Mouse (Mus musculus) G1E (cell line): Measurements from ENCODE around the gene Tgfa. TPM values are rescaled to one million over a fixed set of nuclear protein-coding genes. Genes with fewer than 3 reads are reported as not detected.

Source experiments
- ATAC-seq: 2 replicates; pipeline ENCODE4 v1.8.0; 2016; ENCODE audit warnings: mild to moderate bottlenecking; ENCODE audit not compliant: insufficient number of reproducible peaks, poor library complexity, low FRiP score, severe bottlenecking; ENCODE audit errors: extremely low read depth
- DNase-seq: peaks from one replicate; pipeline ENCODE4 v3.0.0; 2012; ENCODE audit warnings: low spot score
- H3K27me3 ChIP-seq: 2 replicates; pipeline ENCODE4 v1.6.1; 2012; ENCODE audit warnings: mild to moderate bottlenecking, low read length, inconsistent platforms; ENCODE audit not compliant: insufficient read depth
- H3K36me3 ChIP-seq: replicated peaks from 2 replicates; pipeline ENCODE3; 2012; ENCODE audit warnings: mild to moderate bottlenecking, inconsistent platforms
- H3K4me1 ChIP-seq: 2 replicates; pipeline ENCODE4 v1.6.1; 2012; ENCODE audit warnings: low read depth, low read length, inconsistent platforms, mixed read lengths; ENCODE audit not compliant: insufficient read depth
- H3K4me3 ChIP-seq: 2 replicates; pipeline ENCODE4 v1.5.1; 2012; ENCODE audit warnings: low read depth, mild to moderate bottlenecking, inconsistent platforms, low read length, moderate library complexity, mixed read lengths
- H3K9me3 ChIP-seq: replicated peaks from 2 replicates; pipeline ENCODE4 v1.6.1; 2012; ENCODE audit warnings: inconsistent platforms
- CTCF ChIP-seq: IDR thresholded peaks from 2 replicates; pipeline ENCODE4 v1.5.1; 2012; ENCODE audit warnings: low read depth, low read length, inconsistent platforms, mixed read lengths
- GATA1 ChIP-seq: IDR thresholded peaks from 2 replicates; pipeline ENCODE4 v1.6.1; 2012; ENCODE audit warnings: borderline replicate concordance, low read length, inconsistent platforms, mixed read lengths
- GATA2 ChIP-seq: IDR thresholded peaks from 2 replicates; pipeline ENCODE4 v1.6.1; 2012; ENCODE audit warnings: low read depth, low read length, inconsistent platforms, borderline replicate concordance
- POLR2AphosphoS5 ChIP-seq: IDR thresholded peaks from 2 replicates; pipeline ENCODE4 v1.6.1; 2012; ENCODE audit warnings: low read depth, low read length, inconsistent platforms; ENCODE audit not compliant: insufficient replicate concordance
- TAL1 ChIP-seq: conservative IDR thresholded peaks from 2 replicates; pipeline ENCODE4 v1.6.1; 2012; ENCODE audit warnings: low read depth, low read length, inconsistent platforms, mixed read lengths
- polyA plus RNA-seq: library from polyadenylated mRNA; stranded (reverse); fragments of >175 nt; gene quantifications from 2 replicates; pipeline ENCODE4 v1.2.3, GENCODE M21; 2012
- total RNA-seq, 2 experiments: library from RNA; stranded (forward) in 1 of 2; stranded (reverse) in 1 of 2; fragments of 200-1000 nt in 1 of 2; fragments of >200 nt in 1 of 2; fragmentation: Nextera tagmentation in 1 of 2; gene quantifications; 2 replicates each; pipeline ENCODE4 v1.2.3; 2014 to 2017

The Tgfa gene
- total and polyA plus RNA-seq, 3 experiments, result 13.3 to 30.6 (median 28.8) TPM

DNA sequence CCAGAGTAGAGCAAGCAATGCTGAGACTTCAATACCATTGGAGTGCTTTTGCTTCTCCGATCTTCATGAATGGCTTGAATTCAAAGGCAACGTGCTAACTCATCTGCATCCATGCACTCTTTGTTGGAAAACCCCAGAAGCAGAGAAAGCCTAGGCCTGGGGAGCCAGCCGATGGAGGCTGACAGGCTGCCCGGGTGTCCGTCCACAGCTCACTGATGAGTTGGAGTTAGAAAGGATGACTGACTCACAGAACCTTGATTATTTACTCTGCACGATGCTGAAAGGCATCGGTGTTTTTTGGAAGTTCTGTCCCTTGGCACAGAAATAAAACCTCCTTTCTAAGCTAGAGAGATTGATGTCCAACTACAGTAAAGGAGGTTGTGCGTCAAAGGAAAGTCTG is 55.8 kb downstream of the Tgfa start:
- no peak overlapping the region for H3K4me3 ChIP-seq
- peaks cover 16% of the 10 kb centered on the region for H3K4me1 ChIP-seq
- no peak for DNase-seq
- no peak for ATAC-seq
- TF ChIP-seq TAL1 (no peak), POLR2AphosphoS5 (no peak), CTCF (no peak), GATA2 (no peak), GATA1 (no peak)
- no peaks in the 10 kb centered on the region for H3K9me3 ChIP-seq
- H3K27me3 ChIP-seq, result no peaks in the 10 kb centered on the region
- H3K36me3 ChIP-seq, result peaks cover 71% of the 10 kb centered on the region

DNA sequence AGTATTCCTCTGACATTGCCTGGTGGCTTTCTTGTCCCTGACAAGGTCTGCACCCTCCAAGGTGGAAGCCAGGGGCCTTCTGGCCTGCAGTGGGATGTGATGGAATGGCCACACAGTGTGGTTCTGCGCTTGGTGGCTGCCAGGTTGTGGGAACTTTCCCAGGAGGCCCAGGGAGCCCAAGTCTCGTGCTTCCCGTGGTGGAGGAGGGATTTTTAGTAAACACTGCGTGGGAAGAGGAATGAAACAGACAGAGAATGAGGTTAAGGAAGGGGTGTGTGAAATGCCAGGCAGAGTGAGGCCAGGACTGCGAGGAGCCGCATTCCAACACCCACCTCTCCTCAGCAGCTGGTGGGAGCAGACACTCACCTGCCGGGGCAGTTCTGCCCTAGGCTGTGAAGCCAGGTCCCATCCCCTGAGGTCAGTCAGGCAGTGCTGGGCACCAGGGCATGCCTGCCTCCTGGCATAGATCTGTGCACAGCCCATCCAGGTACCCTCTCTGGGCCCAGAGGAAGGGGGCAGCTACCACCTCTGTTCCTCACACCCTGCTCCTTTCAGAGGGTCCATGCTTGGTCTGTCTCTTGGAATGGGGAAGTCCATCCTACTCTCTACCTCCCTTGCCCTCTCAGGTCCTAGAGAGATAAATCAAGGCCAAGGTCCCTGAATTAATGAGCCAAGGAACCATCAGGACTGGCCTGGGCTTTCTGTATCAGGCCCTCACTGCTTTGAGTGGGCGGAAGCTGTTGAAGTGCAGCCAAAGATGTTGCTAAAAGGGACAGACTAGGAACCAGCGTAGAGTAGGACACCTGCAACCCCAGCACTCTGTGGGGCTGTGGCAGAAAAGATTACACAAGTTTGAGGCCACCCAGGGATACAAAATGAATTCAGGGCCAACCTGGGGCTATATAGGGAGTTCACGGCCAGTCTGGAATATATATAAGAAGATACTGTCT is 57.4 kb downstream of the Tgfa start:
- Histone ChIP-seq H3K27me3 (no peaks in the 10 kb centered on the region), H3K4me1 (peaks cover 10% of the 10 kb centered on the region), H3K9me3 (no peaks in the 10 kb centered on the region), H3K4me3 (no peak overlapping the region), H3K36me3 (peaks cover 71% of the 10 kb centered on the region)
- no peak for ATAC-seq
- DNase-seq, result no peak
- no peak for TF ChIP-seq POLR2AphosphoS5
- TF ChIP-seq TAL1, result no peak
- no peak for TF ChIP-seq GATA1
- no peak for TF ChIP-seq CTCF
- TF ChIP-seq GATA2, result no peak

- no peaks in the 10 kb centered on the region for H3K9me3 ChIP-seq
- TF ChIP-seq CTCF (no peak), TAL1 (no peak), POLR2AphosphoS5 (no peak), GATA2 (no peak), GATA1 (no peak)
- H3K4me1 ChIP-seq, result peaks cover 13% of the 10 kb centered on the region
- DNase-seq, result no peak
- ATAC-seq, result no peak
- peaks cover 61% of the 10 kb centered on the region for H3K36me3 ChIP-seq
- H3K4me3 ChIP-seq, result no peak overlapping the region
- no peaks in the 10 kb centered on the region for H3K27me3 ChIP-seq
These were observed 60.9 kb downstream of the Tgfa start for GRCm38 (mm10) chr6:86255899-86256298.

DNA sequence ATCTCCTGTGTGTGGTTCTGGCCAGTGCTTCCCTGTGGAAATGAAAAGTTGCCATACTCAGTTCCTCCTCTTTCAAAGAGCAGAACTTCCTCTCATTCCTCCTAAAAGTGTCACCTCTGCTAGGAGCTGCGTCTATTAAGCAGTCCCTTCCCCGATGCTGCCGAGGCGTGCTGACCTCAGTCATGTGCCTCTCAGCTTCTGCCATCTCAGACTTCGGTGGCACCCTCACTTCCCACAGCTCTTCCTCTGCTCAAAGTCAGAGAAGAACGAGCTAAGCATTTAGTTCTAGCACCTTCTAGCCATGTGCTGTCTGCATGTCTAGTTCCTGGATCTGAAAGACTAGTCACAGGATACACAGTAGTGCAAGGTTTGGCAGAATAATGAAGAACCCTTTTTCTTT is 64.2 kb downstream of the Tgfa start:
- Histone ChIP-seq H3K27me3 (no peaks in the 10 kb centered on the region), H3K4me1 (peaks cover 2% of the 10 kb centered on the region; the same call in 1 of the 2 replicates), H3K9me3 (no peaks in the 10 kb centered on the region), H3K4me3 (no peak overlapping the region), H3K36me3 (peaks cover 63% of the 10 kb centered on the region)
- no peak for TF ChIP-seq TAL1
- TF ChIP-seq CTCF, result no peak
- TF ChIP-seq POLR2AphosphoS5, result no peak
- no peak for TF ChIP-seq GATA2
- TF ChIP-seq GATA1, result no peak
- DNase-seq, result no peak
- ATAC-seq, result no peak

DNA sequence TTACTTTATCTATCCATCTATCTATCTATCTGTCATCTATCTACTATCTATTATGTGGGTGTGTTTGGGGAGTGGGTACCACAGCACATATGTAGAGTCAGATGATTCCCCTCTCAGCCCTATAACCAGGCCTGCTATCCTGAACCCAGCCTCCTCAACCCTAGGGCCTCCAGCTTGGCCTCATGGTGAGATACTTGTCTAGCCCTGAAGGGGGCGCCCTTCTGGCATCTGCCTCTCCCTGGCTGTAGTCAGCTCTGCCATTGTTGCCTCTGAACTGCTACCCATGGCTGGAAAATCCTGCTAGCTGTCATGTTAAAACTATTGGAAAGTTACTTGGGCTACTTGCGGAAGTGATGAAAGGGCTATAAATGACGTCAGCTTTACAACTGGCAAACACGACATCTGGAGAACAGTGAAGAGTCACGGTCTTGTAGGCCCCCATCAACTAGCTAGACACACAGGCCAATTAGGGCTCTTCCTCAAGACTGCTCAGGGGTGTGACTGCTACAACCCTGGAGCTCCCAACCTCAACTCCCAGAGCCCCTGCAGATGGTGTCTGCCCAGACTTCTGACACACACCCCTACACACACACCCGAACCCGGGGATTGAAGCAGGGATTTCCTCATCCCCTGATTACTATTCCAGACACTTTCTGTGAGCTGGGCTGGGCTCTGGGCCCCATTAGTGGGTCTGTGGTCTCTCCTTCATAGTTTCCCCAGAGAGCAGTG is 65.5 kb downstream of the Tgfa start:
- Histone ChIP-seq H3K36me3 (peaks cover 71% of the 10 kb centered on the region), H3K27me3 (no peaks in the 10 kb centered on the region), H3K9me3 (no peaks in the 10 kb centered on the region), H3K4me3 (no peak overlapping the region), H3K4me1 (peaks cover 2% of the 10 kb centered on the region)
- TF ChIP-seq CTCF (peak; percentile 50; the same call in 1 of the 2 replicates), GATA1 (no peak), TAL1 (no peak), POLR2AphosphoS5 (no peak), GATA2 (no peak)
- DNase-seq, result no peak
- no peak for ATAC-seq

GRCm38 (mm10) chr6:86266786-86267185 is 71.8 kb downstream of the Tgfa start:
- Histone ChIP-seq H3K4me1 (no peaks in the 10 kb centered on the region; the same call in 1 of the 2 replicates), H3K36me3 (peaks cover 98% of the 10 kb centered on the region), H3K9me3 (no peaks in the 10 kb centered on the region), H3K27me3 (no peaks in the 10 kb centered on the region), H3K4me3 (no peak overlapping the region)
- TF ChIP-seq CTCF (no peak), TAL1 (no peak), GATA2 (no peak), GATA1 (no peak), POLR2AphosphoS5 (no peak)
- no peak for DNase-seq
- no peak for ATAC-seq
